Mouse (Mus musculus): Measurements from ENCODE around the gene Mrpl12.

GRCm38 (mm10) chr11:120528903-120529302 lies 44.5 kb downstream of the Mrpl12 start:
- no peak for TF ChIP-seq CTCF (IDR thresholded peaks at IDR 0.05)
- TF ChIP-seq EP300 (IDR thresholded peaks at IDR 0.05) = no peak
